Mouse (Mus musculus) embryonic fibroblast, embryonic 13.5 days (primary cell): ENCODE results near the gene Nr2e1.

Experiments used
- CTCF ChIP-seq: IDR thresholded peaks from 2 replicates; pipeline ENCODE4 v1.5.1; 2011; ENCODE audit warnings: mild to moderate bottlenecking, control low read depth, low read length, moderate library complexity, borderline replicate concordance; ENCODE audit not compliant: insufficient read depth
- POLR2A ChIP-seq: IDR thresholded peaks from 2 replicates; pipeline ENCODE4 v1.6.1; 2011; ENCODE audit warnings: low read depth, mild to moderate bottlenecking, control low read depth, low read length, moderate library complexity

DNA sequence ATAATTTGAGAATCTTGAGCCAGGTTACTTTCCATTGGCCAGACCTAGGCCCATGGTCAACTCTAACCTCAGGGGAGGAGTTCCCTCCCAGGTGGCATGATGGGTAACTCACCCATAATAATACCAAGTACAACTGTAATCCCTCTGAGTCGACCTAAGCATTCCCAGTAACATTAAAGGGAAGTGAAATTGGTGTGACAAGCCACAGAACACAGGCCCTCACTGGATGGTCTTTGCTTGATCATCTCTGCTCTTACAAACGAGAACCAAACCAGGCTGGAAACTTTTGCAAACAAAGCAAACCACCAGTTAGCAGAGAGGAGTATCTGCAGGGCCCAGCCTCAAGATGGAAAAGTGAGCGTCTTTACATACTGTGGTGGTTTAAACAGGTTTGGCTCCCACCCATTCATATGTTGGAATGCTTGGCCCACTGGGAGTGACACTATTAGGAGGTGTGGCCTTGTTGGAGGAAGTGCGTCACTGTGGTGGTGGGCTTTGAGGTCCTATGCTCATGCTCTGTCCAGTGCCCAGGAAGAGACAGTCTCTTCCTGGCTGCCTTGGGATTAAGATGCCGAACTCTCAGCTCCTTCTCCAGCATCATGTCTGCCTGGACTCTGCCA is 23.7 kb downstream of the Nr2e1 start:
- TF ChIP-seq POLR2A (no peak), CTCF (no peak)
